Mouse (Mus musculus) erythroblast, embryonic 14.5 days (primary cell): Measurements from ENCODE around the gene Bag6.

Experiments
- GATA1 ChIP-seq: IDR thresholded peaks from 2 replicates; pipeline ENCODE4 v1.6.1; 2012; ENCODE audit warnings: low read length, inconsistent platforms, mixed read lengths
- TAL1 ChIP-seq: IDR thresholded peaks from 3 replicates; pipeline ENCODE4 v1.6.1; 2012; ENCODE audit warnings: low read length, inconsistent platforms, mixed read lengths

GRCm38 (mm10) chr17:35134801-35135590 is at the start of gene Bag6:
- TF ChIP-seq TAL1 (no peak), GATA1 (no peak)
